Mouse (Mus musculus): ENCODE measurements around the gene Rfesd.

The Rfesd gene

GRCm38 (mm10) chr13:76017974-76018843 lies at the start of gene Rfesd:
Gene Rfesd (minus strand): TSS chr13:76018719.
- DNase-seq, result peak; percentile 98

- DNase-seq, result no peak
These were observed 45.9 kb upstream of the Rfesd start for GRCm38 (mm10) chr13:76064363-76064945.

GRCm38 (mm10) chr13:76063548-76063947 lies 45.0 kb upstream of the Rfesd start:
- no peak for DNase-seq

GRCm38 (mm10) chr13:76062569-76062968 lies 44.0 kb upstream of the Rfesd start:
- no peak for DNase-seq

GRCm38 (mm10) chr13:76062126-76062525 lies 43.6 kb upstream of the Rfesd start:
- DNase-seq, result no peak

- no peak for DNase-seq
These were observed 41.1 kb upstream of the Rfesd start for GRCm38 (mm10) chr13:76059591-76059990.

- DNase-seq, result no peak
These were observed 38.9 kb upstream of the Rfesd start for GRCm38 (mm10) chr13:76057267-76058069.

GRCm38 (mm10) chr13:76056896-76057266 lies 38.4 kb upstream of the Rfesd start, which contains the start of gene Gpr150:
Gene Gpr150 (minus strand): TSS chr13:76056996.
- no peak for DNase-seq

GRCm38 (mm10) chr13:76056261-76056724 lies 37.8 kb upstream of the Rfesd start:
- DNase-seq, result peak; percentile 78

GRCm38 (mm10) chr13:76055391-76056232 lies 37.1 kb upstream of the Rfesd start:
- peak; percentile 26 for DNase-seq

GRCm38 (mm10) chr13:76044971-76045370 lies 26.5 kb upstream of the Rfesd start:
- no peak for DNase-seq

GRCm38 (mm10) chr13:76042455-76042854 lies 23.9 kb upstream of the Rfesd start:
- DNase-seq, result no peak

- DNase-seq, result no peak
These were observed 6.1 kb upstream of the Rfesd start for GRCm38 (mm10) chr13:76024588-76024987.

- DNase-seq, result no peak
These were observed 3.3 kb upstream of the Rfesd start for GRCm38 (mm10) chr13:76021782-76022181.

- peak; percentile 10 for DNase-seq
These were observed 403 bp upstream of the Rfesd start for GRCm38 (mm10) chr13:76018844-76019400.

- no peak for DNase-seq
These were observed 1.1 kb downstream of the Rfesd start for GRCm38 (mm10) chr13:76017465-76017864.

GRCm38 (mm10) chr13:76014511-76014910 lies 4.0 kb downstream of the Rfesd start:
- DNase-seq, result no peak

GRCm38 (mm10) chr13:76003272-76003671 lies 15.2 kb downstream of the Rfesd start:
- DNase-seq, result no peak

- no peak for DNase-seq
These were observed 26.1 kb downstream of the Rfesd start for GRCm38 (mm10) chr13:75992169-75993028.

- no peak for DNase-seq
These were observed 30.4 kb downstream of the Rfesd start for GRCm38 (mm10) chr13:75988096-75988495.

GRCm38 (mm10) chr13:75981901-75982300 lies 36.6 kb downstream of the Rfesd start:
- DNase-seq, result no peak
